Mouse (Mus musculus) ovary, adult 2 months (tissue): Measurements from ENCODE around the gene C1qtnf7. TPM values are rescaled to one million over a fixed set of nuclear protein-coding genes. Genes with fewer than 3 reads are reported as not detected.

Experiments used
- polyA plus RNA-seq: library from polyadenylated mRNA; depleted of rRNA; stranded (reverse); fragments of >200 nt; gene quantifications from 2 replicates; pipeline ENCODE4 v1.2.3, GENCODE M21; 2012; rRNA removed

The C1qtnf7 gene
- 8.3 and 8.5 TPM in 2 replicates for polyA plus RNA-seq

DNA sequence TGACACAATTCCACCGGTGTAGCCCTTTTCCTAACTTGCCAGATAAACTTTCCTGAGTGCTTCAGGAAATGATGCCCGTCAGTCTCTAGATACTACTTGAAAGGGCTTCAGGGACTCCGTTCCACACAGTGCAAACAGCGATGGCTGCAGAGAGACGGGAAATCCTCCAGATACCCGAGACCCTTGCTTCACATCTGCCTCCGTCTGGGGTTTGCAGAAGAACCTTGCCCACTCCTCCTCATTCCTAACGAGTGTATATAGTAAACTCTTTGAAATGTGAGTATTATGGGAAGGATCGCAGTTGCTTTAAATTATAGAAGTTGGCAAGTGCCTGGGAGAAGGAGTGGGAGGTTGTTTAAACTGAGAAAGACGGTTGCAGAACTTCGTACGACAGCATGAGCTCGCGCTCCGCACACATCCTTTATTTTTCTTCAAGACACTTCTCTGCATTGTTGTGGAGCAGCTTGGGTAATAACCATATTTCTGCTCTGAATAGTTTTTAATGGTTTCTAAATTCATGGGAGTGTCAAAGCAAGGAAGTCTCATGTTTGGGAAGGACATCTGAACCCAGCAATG is at the start of gene C1qtnf7:
C1qtnf7 (plus strand) TSS at position 138 of the 576 bp plus-strand sequence.

DNA sequence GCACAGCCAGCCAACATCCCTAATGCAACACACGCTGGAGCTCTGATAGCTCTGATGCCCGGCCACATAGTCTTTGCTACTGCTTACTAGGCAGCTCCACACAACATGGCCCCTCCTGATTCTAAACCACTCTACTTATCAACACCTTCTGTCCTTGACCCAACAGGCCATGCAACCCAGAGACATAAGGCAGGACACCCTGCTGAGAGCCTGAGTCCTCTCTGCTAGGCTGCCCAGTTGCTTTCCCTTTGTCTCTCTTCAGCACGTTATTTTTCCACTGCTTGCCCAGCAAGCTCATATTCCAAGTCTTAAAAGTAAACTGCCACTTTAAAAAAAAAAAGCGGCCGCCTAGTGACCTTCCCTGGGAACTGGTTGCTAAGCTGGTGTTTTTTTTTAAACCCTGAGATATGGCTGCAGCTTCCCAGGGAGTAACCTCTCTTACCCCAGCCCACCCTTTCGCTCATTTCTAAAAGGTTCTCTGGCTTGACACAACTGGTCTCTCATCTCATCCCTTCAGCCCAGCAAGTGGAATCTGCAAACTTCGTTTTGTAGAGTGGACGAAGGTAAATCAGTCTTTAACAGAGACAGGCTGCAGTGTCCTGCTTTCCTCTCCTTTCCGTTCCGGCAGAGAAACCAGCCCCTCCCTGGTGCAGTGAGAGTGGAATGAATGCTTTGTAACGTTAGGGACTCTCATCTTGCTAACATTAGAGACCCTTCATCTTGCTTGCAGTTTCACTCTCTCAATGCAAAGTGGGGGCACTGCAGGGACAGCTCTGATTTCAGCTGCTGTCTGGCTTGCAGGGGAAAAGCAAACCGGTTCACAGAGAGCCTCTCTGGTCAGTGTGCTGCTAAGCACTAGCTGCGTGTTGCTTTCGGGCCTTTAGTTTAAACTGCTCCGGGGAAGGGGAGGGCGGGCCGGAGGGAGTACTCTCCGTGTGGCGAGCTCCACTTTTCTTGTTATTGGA is 146.9 kb downstream of the C1qtnf7 start, which contains the start of gene Cc2d2a:
Cc2d2a (plus strand) TSS at position 350 of the 965 bp plus-strand sequence.

Other genes starting within 250 kb of the C1qtnf7 start
- gene Cc2d2a, start 146.8 kb downstream of the C1qtnf7 start, polyA plus RNA-seq = 5.2 and 6.9 TPM in 2 replicates